Mouse (Mus musculus) mouse trophoblast stem cell (cell line): Measurements from ENCODE around the gene Plcb3.

ENCODE experiments used
- in situ Hi-C, 2 experiments: fragments of 300-500 bp; cut with MseI, MboI; formaldehyde crosslinking; loops; 2 replicates in 1 of 2; 3 replicates in 1 of 2; pipeline ENCODE4 v1.15.1; 2025

The Plcb3 gene

GRCm38 (mm10) chr19:6970460-6971085 lies 5.7 kb downstream of the Plcb3 start:
- in situ Hi-C loops, result no loop called here

DNA sequence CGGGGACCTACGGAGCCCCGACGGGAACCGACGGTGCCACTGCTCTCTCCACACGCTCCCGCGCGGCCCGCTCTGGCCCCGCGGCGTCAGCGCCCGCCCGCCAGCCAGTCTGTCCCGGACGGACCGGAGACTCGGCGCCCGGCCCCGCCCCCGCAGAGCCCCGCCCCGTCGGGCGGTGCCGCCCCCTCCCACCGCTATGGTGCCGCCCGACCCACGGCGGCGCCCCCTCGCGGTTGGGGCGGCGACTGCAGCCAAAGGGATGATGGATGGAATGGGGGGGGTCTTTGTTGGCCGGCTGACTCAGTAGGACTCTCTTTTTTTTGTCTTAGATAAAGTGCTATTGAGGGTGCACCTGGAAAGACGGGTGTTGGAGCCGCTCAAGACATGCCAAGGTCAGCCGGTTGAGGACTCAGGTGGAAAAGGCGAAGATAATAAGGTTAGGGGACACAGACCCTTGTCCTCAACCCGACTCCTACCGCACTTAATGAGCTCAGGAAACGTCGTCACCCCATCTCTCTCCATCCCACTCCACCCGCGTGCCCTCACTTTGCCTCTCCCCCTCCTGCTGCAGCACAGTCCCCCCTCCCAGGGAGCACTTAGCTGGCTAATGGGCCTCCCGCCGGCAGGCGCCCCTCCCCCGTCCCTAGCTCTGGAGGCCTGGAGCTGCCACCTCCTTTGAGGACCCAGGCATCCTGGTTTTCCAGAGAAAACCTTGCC lies 6.4 kb downstream of the Plcb3 start:
- in situ Hi-C loops, result no loop called here

DNA sequence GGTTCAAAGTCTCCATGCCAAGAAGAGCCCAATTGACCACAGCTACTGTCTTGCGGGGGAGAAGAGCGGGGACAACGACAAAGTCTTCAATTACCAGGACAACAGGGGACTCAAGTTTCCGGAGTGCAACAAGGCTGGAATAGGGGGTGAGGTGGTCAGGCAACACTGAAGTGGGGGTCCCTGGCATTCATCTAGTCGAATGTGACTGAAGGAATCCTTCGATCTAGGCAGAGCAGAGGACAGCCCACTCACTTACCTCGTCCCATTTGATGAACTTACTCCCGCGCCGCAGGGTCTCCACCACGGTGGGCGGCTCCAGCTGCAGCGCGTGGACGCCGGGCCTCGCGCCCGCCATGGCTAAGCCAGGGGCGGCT lies 7.0 kb downstream of the Plcb3 start:
- in situ Hi-C loops, result no loop called here

DNA sequence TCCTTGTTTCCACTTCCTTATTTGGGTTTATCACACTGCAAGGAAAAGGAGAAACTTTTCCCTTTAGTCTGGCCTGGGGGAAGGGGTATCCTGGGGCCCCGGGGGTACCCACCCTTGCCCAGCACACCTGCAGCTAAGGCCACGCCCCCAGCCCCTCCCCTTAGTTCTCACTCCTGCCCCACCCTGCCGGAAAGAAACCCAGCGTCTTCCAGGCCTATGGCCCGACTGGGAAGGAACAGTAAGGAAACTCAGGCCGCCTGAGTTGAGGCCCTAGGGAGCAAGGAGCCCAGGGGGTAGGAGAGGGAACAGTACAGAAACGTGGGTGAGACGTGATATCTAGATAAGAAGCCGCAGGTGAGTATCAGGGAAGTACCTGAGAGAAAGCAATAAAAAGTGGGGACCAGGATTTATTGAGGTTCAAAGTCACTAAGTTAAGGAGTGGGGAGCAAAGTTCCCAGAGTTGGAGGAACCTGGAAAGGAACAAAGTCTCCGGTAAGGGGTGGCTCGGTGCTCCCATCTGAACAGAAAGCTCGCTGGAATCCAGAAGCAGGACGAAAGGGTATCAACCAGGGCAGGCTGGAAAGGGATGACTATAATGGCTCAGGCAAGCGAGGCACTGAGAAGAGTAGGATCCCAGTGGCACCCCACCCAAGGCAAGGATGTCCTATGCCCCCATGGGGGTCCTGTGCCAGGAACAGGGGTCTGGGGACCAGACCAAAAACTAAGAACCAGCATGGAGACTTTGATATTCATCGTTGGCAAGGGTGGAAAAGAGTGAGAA lies 7.6 kb downstream of the Plcb3 start:
- in situ Hi-C loops, result no loop called here

DNA sequence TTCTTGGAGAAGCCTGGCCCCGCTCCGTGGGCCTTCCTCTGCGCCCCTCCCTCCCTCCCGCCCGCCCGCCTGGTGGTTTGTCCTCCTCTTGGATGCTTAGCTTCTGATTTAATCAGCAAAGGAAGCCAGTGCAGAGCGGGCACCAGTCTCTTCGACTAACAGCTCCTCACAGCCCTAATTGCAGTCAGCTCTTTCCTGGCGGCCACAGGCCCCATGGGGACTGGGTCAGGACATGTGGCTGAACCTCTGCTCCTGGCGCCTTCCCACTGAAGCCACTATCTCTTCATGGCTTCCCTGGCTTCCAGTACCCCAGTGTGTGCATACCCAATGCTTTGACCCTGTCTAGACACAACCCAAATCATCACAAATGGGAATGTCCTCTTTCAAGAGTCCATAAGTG lies 19.8 kb downstream of the Plcb3 start:
- in situ Hi-C loops, result no loop called here

DNA sequence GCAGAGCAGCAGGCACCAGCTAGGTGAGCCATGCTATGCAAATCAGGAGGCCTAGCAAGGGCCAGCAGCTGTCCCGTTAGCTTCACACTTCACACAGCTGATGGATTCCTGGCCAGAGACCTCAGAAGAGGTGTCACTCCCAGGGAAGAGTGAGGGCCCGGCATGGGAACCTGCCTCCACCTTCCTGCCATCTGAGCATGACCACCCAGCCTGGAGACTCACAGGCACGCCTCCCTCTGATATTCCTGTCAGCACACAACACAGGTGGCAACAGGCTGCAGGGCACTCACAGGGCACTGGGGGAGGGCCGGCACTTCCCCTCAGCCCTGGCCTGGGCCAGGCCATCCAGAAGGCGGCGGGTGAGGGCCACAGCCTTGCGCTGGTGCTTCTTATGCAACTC lies 20.8 kb downstream of the Plcb3 start:
- in situ Hi-C loops, result no loop called here

- in situ Hi-C loops, result no loop called here
Measured at GRCm38 (mm10) chr19:6954046-6954445, 22.2 kb downstream of the Plcb3 start.

DNA sequence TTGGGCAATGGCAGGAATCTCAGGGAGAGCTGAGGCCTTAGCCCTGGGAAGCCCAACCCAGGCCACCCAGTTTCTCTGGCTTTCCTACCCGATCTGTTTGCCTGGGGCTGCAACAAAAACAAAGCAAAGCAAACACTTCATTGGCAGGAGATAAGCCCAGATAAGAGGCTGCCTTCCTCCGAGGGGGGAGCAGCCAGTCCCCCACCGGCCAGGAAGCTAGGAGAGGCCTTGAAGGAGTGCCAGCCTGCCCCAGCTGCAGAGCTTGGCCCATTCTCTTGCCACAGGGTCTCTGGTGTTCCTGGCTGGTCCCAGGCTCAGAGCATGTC lies 23.6 kb downstream of the Plcb3 start:
- in situ Hi-C loops, result no loop called here

DNA sequence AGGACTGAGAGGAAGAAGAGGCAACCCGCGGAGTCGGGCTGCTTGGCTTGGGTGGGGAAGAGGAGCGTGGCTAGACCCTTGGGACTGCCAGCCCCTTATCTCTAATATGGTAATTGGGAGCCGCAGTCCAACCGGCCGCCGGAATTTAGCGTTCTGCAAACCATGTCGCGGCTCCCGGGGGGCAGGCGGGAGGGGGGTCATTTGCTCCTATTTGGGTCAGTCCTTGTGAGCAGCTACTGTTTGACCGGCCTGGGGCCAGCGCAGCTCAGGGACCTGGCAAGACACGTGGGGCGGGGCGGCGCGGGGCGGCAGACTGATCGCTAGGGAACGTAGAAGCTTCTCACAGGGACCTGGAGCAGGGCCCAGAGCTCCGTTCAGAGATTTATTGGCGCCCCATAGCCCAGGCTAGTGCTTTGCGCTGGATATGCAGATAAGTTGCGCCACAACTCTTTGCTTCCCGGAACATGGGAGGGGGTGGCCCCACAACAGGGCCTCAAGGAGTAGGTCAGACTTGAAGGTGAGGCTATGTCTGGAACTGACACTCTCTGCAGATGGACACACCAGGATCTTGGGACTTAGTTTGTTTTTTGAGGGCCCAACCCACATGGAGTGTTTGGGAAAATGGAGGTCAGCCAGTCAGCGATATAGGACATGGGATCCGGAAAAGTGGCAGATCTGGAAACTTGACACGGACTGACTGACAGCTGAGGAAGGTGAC lies 24.1 kb downstream of the Plcb3 start:
- in situ Hi-C loops, result no loop called here

DNA sequence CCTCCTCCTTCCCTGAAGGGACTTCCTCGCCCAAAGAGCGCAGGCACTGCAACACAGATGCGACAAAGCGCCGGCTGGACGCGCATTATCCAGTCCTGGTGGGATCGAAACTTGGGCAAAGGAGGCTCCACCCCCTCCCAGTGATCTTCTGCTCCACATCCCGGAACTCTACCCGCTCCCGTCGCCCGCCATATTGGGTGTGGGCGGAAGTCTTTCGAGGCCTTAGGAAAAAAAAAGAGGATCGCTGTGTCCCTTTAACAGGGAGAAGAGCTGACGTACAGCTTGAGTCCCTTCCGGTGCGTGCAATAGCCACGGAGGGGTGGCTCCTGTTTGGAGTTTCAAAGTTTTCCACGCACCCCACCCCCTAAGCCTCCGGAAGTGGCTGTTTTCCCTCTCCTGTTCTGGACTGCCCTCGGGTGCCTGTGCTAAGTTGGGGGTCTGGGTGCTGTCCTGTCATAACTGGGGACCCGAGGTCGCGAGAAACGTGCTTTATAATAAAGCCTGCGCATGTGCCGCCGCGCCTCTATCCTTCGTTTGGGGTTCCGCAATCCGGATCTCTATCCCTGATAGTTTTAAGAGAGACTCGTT lies 24.8 kb downstream of the Plcb3 start:
- in situ Hi-C loops, result no loop called here

DNA sequence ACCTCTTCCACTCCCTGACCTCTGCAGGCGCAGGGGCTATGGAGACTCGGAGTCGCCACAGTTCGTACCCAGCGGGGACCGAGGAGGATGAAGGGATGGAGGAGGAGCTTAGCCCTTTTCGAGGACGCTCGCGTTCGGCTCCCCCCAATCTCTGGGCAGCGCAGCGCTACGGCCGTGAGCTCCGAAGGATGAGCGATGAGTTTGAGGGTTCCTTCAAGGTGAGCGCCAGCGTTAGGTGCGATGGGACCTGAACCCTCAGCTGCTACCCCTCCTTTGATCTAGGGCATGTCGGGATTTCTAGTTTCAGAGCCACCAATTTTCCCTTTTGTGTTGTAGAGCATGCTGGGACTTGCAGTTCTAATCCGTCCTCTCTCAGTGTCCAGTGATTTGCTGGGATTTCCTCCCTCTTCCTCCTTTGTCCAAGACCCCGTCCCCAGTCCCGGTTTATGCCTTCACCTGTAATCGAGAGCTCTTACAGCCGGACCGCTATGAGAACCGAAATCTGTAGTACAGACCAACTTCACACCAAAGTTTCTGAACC lies 25.6 kb downstream of the Plcb3 start:
- in situ Hi-C loops, result no loop called here

DNA sequence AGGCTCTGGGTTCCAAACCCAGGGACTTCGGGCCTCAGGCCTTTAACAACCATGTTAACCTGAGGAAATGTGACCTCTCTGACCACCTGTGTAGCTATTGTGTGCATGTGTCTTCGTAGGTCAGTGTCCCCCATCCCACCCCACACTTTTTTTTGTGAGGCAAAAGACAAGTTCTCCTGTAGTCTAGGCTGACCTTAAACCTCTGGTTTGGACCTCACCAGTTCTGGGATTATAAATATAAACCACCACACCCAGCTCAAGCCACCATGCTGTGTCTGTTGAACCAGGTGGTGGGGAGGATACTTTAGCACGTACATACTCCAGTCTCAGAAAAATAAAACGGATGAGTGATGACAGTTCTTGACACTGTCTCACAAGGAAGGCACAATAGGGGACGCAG lies 26.3 kb downstream of the Plcb3 start:
- in situ Hi-C loops, result no loop called here

DNA sequence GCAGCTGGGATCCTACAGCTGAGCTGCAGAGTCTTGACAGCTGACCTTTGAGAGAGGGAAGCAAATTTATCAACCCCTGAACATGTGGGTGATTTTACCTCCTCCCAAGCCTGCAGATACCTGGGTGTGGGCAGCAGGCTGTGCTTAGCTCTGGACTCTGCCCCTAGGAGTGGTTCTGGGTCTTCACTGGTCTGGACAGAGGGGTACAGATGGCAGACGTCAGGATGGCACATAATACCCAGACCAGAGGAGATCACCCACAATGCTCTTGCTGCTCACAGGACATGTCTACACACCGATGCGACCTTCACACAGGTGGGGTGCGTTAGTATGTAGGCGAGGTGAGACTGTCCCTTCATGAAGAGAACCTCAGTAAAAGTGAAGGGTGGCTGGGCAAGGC lies 26.7 kb downstream of the Plcb3 start:
- in situ Hi-C loops, result no loop called here

GRCm38 (mm10) chr19:6948186-6948585 lies 28.1 kb downstream of the Plcb3 start:
- in situ Hi-C loops, result no loop called here

- in situ Hi-C loops, result no loop called here
Measured at GRCm38 (mm10) chr19:6947742-6948141, 28.5 kb downstream of the Plcb3 start.

- in situ Hi-C loops, result no loop called here
Measured at GRCm38 (mm10) chr19:6943709-6944108, 32.6 kb downstream of the Plcb3 start.

DNA sequence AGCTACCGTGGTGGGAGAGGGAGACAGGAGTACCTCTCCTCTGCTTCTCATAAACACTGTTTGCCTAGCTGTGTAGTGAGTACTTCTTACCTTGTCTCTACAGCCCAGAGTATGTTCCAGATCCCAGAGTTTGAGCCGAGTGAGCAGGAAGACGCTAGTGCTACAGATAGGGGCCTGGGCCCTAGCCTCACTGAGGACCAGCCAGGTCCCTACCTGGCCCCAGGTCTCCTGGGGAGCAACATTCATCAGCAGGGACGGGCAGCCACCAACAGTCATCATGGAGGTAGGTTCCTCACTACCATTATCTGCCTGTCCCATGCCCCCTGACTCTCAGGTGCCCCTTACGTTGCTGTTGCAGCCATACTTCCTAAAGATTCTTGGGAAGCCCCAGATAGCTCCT lies 33.5 kb downstream of the Plcb3 start:
- in situ Hi-C loops, result no loop called here

DNA sequence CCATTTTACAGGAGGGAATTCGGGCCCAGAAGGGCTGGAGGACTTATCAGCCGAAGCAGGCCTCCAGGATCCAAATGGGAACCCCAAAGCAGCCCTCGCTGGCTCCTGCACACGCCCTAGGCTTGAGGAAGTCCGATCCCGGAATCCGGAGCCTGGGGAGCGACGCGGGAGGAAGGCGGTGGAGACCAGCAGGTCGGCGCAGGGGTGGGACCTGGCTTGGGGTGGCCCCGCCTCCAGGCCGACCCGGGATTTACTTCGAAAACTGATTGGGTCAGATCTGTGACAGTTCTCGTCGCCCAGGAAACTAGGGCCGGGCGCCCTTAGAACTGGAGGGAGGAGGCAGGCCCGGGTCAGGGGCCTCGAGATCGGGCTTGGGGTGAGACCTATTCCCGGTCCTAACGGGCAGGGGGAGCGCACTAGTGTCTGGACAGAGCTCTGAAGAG lies 34.0 kb downstream of the Plcb3 start, which contains the start of gene Gpr137:
Gene Gpr137, minus strand, starts transcription at position 232 of the 443 bp plus-strand sequence.
- in situ Hi-C loops, result no loop called here

- in situ Hi-C loops, result no loop called here
Measured at GRCm38 (mm10) chr19:6941372-6942248, 34.7 kb downstream of the Plcb3 start, which contains the start of gene Bad. Bad (plus strand) TSS chr19:6941861.
